Mouse (Mus musculus): ENCODE results near the gene Cdrt4.

- TF ChIP-seq POLR2A (IDR thresholded peaks at IDR 0.05; ENCODE audit: control insufficient read depth, low read depth, low read length) (no peak), CTCF (IDR thresholded peaks at IDR 0.05; ENCODE audit: control insufficient read depth, insufficient read depth, insufficient replicate concordance, low read depth, low read length) (no peak)
Measured at GRCm38 (mm10) chr11:62931141-62931540, 19.9 kb upstream of the Cdrt4 start.

All from testis, adult 2 months (tissue).